Mouse (Mus musculus) left cerebral cortex, postnatal 14 days (tissue): ENCODE data around the gene Smdt1. TPM values are rescaled to one million over a fixed set of nuclear protein-coding genes. Genes with fewer than 3 reads are reported as not detected.
"Not testable (repeated sequence)": the region's sequence is repeated elsewhere in the genome, so short reads cannot be mapped to it uniquely, and the experiment has no call there.

Experiments
- DNase-seq, 2 experiments: peaks; one replicate each; pipeline ENCODE4 v3.0.0; 2021 to 2022; ENCODE audit warnings: low spot score in 2 of 2, mixed read lengths in 1 of 2
- intact Hi-C: fragments of 180-260 bp; cut with DNase I; formaldehyde crosslinking; loops from one replicate; pipeline ENCODE4 v1.15.1; 2025
- microRNA-seq, 2 experiments: library from miRNA; unstranded; fragments of <30 nt; microRNA quantifications; one replicate each; pipeline ENCODE4 v1.2.0; 2022
- total RNA-seq, 2 experiments: library from RNA; stranded (reverse); gene quantifications; 2 replicates each; pipeline ENCODE4 v1.2.3; 2021

Gene Smdt1
- total RNA-seq, 2 experiments from 2014 or later, result 130 to 131 TPM

DNA sequence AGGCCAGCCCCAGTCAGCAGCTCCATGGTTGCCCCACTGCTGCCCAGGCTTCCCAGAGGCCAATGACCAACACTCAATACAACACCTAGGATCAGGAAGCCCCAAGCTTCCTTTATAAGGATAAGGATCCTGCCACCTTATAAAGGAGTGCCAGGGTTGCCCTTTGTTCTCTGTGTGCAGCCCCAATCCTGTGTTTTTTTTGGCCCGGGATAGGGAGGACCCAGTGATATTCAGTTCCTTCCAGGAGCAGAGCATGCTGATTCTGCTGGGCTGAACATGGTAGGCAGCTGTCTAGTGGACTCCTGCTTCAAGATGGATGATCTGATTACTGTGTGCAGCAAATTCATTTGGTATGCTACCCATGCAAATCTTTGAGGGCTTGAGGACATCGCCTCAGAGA lies 55.2 kb downstream of the Smdt1 start, which contains the start of gene Cyp2d11:
Cyp2d11 (minus strand) TSS at position 101 of the 400 bp plus-strand sequence.
- DNase-seq, intact Hi-C loops: not testable (repeated sequence)

DNA sequence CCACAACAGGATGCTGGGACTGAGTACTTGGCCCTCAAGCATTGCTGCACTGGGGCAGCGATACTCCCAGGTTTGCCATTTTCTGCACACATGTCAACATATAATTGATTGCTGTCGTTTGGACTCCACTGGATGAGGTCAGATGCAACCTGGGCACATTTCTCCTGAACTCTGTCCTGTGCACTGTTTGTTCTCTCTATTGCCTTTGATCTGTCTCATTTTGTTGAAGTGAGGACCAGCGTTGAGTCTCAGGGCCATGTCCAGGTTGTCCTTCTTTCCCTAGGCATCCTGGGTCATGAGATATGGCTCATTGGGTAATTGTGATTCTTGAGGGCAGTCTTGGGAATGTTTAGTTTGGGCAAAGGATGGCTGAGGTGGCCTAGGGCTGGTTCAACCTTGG lies 57.2 kb downstream of the Smdt1 start:
- DNase-seq, intact Hi-C loops: not testable (repeated sequence)

Small RNA genes within 50 kb of the gene (microRNA-seq; reads per million reads assigned to microRNA genes)
- gene Mir7684, result 0 reads per million in 2 experiments

Other genes with a start within 250 kb of the Smdt1 start
- gene Ccdc134, start 211.0 kb upstream of the Smdt1 start, total RNA-seq, result 10 to 100 TPM; 10.1 to 12.9 TPM
- gene Srebf2, start 191.8 kb upstream of the Smdt1 start, total RNA-seq, result 100 to 1,000 TPM; 173 to 195 TPM
- gene Shisa8, start 126.1 kb upstream of the Smdt1 start, total RNA-seq, result 1 to 10 TPM; 4.1 to 4.7 TPM
- under 1 TPM; 0.27 to 0.35 TPM for gene Tnfrsf13c, start 114.6 kb upstream of the Smdt1 start, total RNA-seq
- gene Cenpm, start 94.2 kb upstream of the Smdt1 start, total RNA-seq, result 1 to 10 TPM; 3.3 to 5.0 TPM
- gene 1500009C09Rik, start 86.6 kb upstream of the Smdt1 start, total RNA-seq, result 100 to 1,000 TPM; 104 TPM
- gene Sept3, start 64.1 kb upstream of the Smdt1 start, total RNA-seq, result 100 to 1,000 TPM; 428 to 442 TPM
- not detected for gene Wbp2nl, start 40.0 kb upstream of the Smdt1 start, total RNA-seq
- gene Naga, start within 50 bp of the Smdt1 start, total RNA-seq, result 10 to 100 TPM; 35.7 to 37.8 TPM
- gene Pheta2, start within 50 bp of the Smdt1 start, total RNA-seq, result 1 to 10 TPM; 1.2 to 1.3 TPM
- gene Ndufa6, start 15.4 kb downstream of the Smdt1 start, total RNA-seq, result 100 to 1,000 TPM; 174 to 193 TPM
- gene Cyp2d22, start 41.3 kb downstream of the Smdt1 start, total RNA-seq, result 10 to 100 TPM; 20.9 to 21.9 TPM
- not detected for gene Cyp2d11, start 55.1 kb downstream of the Smdt1 start, total RNA-seq
- gene Cyp2d10, start 68.2 kb downstream of the Smdt1 start, total RNA-seq, result not detected
- gene Cyp2d9, start 94.5 kb downstream of the Smdt1 start, total RNA-seq, result not detected
- gene Cyp2d12, start 216.1 kb downstream of the Smdt1 start, total RNA-seq, result not detected